Mouse (Mus musculus) adrenal gland, postnatal 14 days (tissue): ENCODE data around the gene Csf1. TPM values are rescaled to one million over a fixed set of nuclear protein-coding genes. Genes with fewer than 3 reads are reported as not detected.
A peak's percentile ranks its signal among the peaks of the same experiment; 100 is the strongest.

ENCODE experiments used
- DNase-seq: peaks from one replicate; pipeline ENCODE4 v3.0.0; 2021; ENCODE audit warnings: mixed read lengths
- long read RNA-seq, 2 experiments: library from polyadenylated mRNA; stranded (forward); transcript quantifications; one replicate each; pipeline ENCODE4 v2.0.0; 2021
- total RNA-seq: library from RNA; stranded (reverse); gene quantifications from 2 replicates; pipeline ENCODE4 v1.2.3, GENCODE M21; 2021

Gene Csf1
- total RNA-seq: 17.4 and 18.5 TPM in 2 replicates
- long read RNA-seq, experiment 1, partial matches to known transcripts: 3 of 5 reads
- long read RNA-seq, experiment 1, other reads (novel, unspliced or antisense): 2 of 5 reads
- long read RNA-seq, experiment 2, full-length matches to known transcripts: 2 of 3 reads
- long read RNA-seq, experiment 2, partial matches to known transcripts: 0 of 3 reads
- long read RNA-seq, experiment 2, other reads (novel, unspliced or antisense): 1 of 3 reads

GRCm38 (mm10) chr3:107759929-107760581 lies at the start of gene Csf1:
TSS of gene Csf1 (minus strand) at chr3:107760469.
- peak; percentile 88 for DNase-seq

GRCm38 (mm10) chr3:107808013-107808750 lies 47.9 kb upstream of the Csf1 start:
- no peak for DNase-seq

- no peak for DNase-seq
Measured at GRCm38 (mm10) chr3:107807386-107807974, 47.2 kb upstream of the Csf1 start.

- no peak for DNase-seq
Measured at GRCm38 (mm10) chr3:107806916-107807315, 46.6 kb upstream of the Csf1 start.

GRCm38 (mm10) chr3:107804799-107805198 lies 44.5 kb upstream of the Csf1 start:
- no peak for DNase-seq

GRCm38 (mm10) chr3:107802185-107802946 lies 42.1 kb upstream of the Csf1 start:
- DNase-seq: no peak

GRCm38 (mm10) chr3:107798946-107799345 lies 38.7 kb upstream of the Csf1 start:
- no peak for DNase-seq

- no peak for DNase-seq
Measured at GRCm38 (mm10) chr3:107796191-107796983, 36.1 kb upstream of the Csf1 start.

- no peak for DNase-seq
Measured at GRCm38 (mm10) chr3:107794890-107795289, 34.6 kb upstream of the Csf1 start.

GRCm38 (mm10) chr3:107793300-107794201 lies 33.3 kb upstream of the Csf1 start:
- DNase-seq: peak; percentile 69

GRCm38 (mm10) chr3:107792736-107793135 lies 32.5 kb upstream of the Csf1 start:
- no peak for DNase-seq

GRCm38 (mm10) chr3:107790766-107791303 lies 30.6 kb upstream of the Csf1 start:
- no peak for DNase-seq

- DNase-seq: no peak
Measured at GRCm38 (mm10) chr3:107790227-107790626, 30.0 kb upstream of the Csf1 start.

GRCm38 (mm10) chr3:107788885-107789284 lies 28.6 kb upstream of the Csf1 start:
- DNase-seq: no peak

GRCm38 (mm10) chr3:107787613-107788501 lies 27.6 kb upstream of the Csf1 start:
- DNase-seq: peak; percentile 39

- DNase-seq: peak; percentile 72
Measured at GRCm38 (mm10) chr3:107786980-107787612, 26.8 kb upstream of the Csf1 start.

GRCm38 (mm10) chr3:107786344-107786743 lies 26.1 kb upstream of the Csf1 start:
- DNase-seq: no peak

- DNase-seq: no peak
Measured at GRCm38 (mm10) chr3:107785546-107785945, 25.3 kb upstream of the Csf1 start.
